In genomic region chr1:84611331-84611730, GRCm38 (mm10) we compare ENCODE assay signal across 20 mouse cellular contexts.
DNase-seq lines count a peak whose midpoint lies in the region; ATAC-seq and TF ChIP-seq lines count a peak whose summit lies in the region.
"Had no signal": no experiment of that assay in that cellular context is flagged by ENCODE, and none has a peak within 500 bp of the region (broad histone marks: within the 10 kb centered on the region; RNA-seq: fewer than 3 reads in every experiment).

No protein-coding gene starts in this region.

- H3K36me3 ChIP-seq in hindbrain, embryonic 13.5 days, result no peaks in the 10 kb centered on the region
- H3K36me3 ChIP-seq in hindbrain, embryonic 10.5 days, result no peaks in the 10 kb centered on the region
- H3K36me3 ChIP-seq in midbrain, embryonic 10.5 days, result no peaks in the 10 kb centered on the region
- no peaks in the 10 kb centered on the region for H3K36me3 ChIP-seq in midbrain, postnatal 0 days (ENCODE audit: insufficient read depth, low read length)
- no peaks in the 10 kb centered on the region for H3K36me3 ChIP-seq in midbrain, embryonic 13.5 days
- H3K36me3 ChIP-seq in midbrain, embryonic 16.5 days (ENCODE audit: control insufficient read depth, insufficient read depth, low read length), result no peaks in the 10 kb centered on the region
- H3K36me3 ChIP-seq: embryonic facial prominence, embryonic 12.5 days; forebrain, embryonic 15.5 days; heart, embryonic 13.5 days had no signal

- ATAC-seq in hindbrain, embryonic 13.5 days (ENCODE audit: low FRiP score), result no peak
- ATAC-seq in midbrain, postnatal 0 days (ENCODE audit: low FRiP score), result no peak
- ATAC-seq in midbrain, embryonic 13.5 days, result no peak
- no peak for ATAC-seq in midbrain, embryonic 16.5 days
- ATAC-seq: activated CD4-positive, CD25-positive, alpha-beta regulatory T cell, adult 4 months; forebrain, embryonic 15.5 days; inflammation-experienced regulatory T-cells, adult 6 months; Patski had no signal

- no peak overlapping the region for H3K4me3 ChIP-seq in hindbrain, embryonic 13.5 days
- H3K4me3 ChIP-seq in hindbrain, embryonic 10.5 days, result no peak overlapping the region
- no peak overlapping the region for H3K4me3 ChIP-seq in midbrain, embryonic 10.5 days
- H3K4me3 ChIP-seq in midbrain, postnatal 0 days (ENCODE audit: low read depth, low read length), result no peak overlapping the region
- H3K4me3 ChIP-seq in midbrain, embryonic 13.5 days (replicated peaks), result no peak overlapping the region
- no peak overlapping the region for H3K4me3 ChIP-seq in midbrain, embryonic 16.5 days (ENCODE audit: low read depth, low read length)
- H3K4me3 ChIP-seq: embryonic facial prominence, embryonic 12.5 days; forebrain, embryonic 15.5 days; heart, embryonic 13.5 days had no signal

- H3K4me2 ChIP-seq in hindbrain, embryonic 13.5 days, result no peak overlapping the region
- H3K4me2 ChIP-seq in midbrain, postnatal 0 days (ENCODE audit: low read depth, low read length, poor library complexity, severe bottlenecking), result no peak overlapping the region
- H3K4me2 ChIP-seq in midbrain, embryonic 13.5 days (replicated peaks), result no peak overlapping the region
- H3K4me2 ChIP-seq in midbrain, embryonic 16.5 days (ENCODE audit: low read length), result no peak overlapping the region
- H3K4me2 ChIP-seq: embryonic facial prominence, embryonic 12.5 days; forebrain, embryonic 15.5 days; heart, embryonic 13.5 days had no signal

- peak overlapping the region; percentile 79 for H3K27ac ChIP-seq in hindbrain, embryonic 13.5 days
- no peak overlapping the region for H3K27ac ChIP-seq in hindbrain, embryonic 10.5 days
- peak overlapping the region; percentile 55; the same call in 1 of the 2 replicates for H3K27ac ChIP-seq in midbrain, embryonic 10.5 days (replicated peaks)
- H3K27ac ChIP-seq in midbrain, postnatal 0 days (ENCODE audit: low read depth, low read length), result no peak overlapping the region
- peak overlapping the region; percentile 69; the same call in 1 of the 2 replicates for H3K27ac ChIP-seq in midbrain, embryonic 13.5 days
- peak overlapping the region; percentile 67 for H3K27ac ChIP-seq in midbrain, embryonic 16.5 days (ENCODE audit: low read length)
- H3K27ac ChIP-seq: embryonic facial prominence, embryonic 12.5 days; heart, embryonic 13.5 days had no signal

- peaks cover 45% of the 10 kb centered on the region for H3K4me1 ChIP-seq in hindbrain, embryonic 13.5 days (replicated peaks)
- H3K4me1 ChIP-seq in hindbrain, embryonic 10.5 days (replicated peaks), result peaks cover 18% of the 10 kb centered on the region
- H3K4me1 ChIP-seq in midbrain, embryonic 10.5 days, result peaks cover 51% of the 10 kb centered on the region
- H3K4me1 ChIP-seq in midbrain, postnatal 0 days (ENCODE audit: insufficient read depth, low read length), result peaks cover 10% of the 10 kb centered on the region; the same call in 1 of the 2 replicates
- H3K4me1 ChIP-seq in midbrain, embryonic 13.5 days (replicated peaks), result peaks cover 43% of the 10 kb centered on the region
- peaks cover 26% of the 10 kb centered on the region for H3K4me1 ChIP-seq in midbrain, embryonic 16.5 days (ENCODE audit: control insufficient read depth, insufficient read depth, low read length)
- H3K4me1 ChIP-seq: embryonic facial prominence, embryonic 12.5 days had no signal

- no peaks in the 10 kb centered on the region for H3K9me3 ChIP-seq in hindbrain, embryonic 13.5 days
- H3K9me3 ChIP-seq in hindbrain, embryonic 10.5 days, result no peaks in the 10 kb centered on the region
- peaks cover 3% of the 10 kb centered on the region for H3K9me3 ChIP-seq in midbrain, embryonic 10.5 days (replicated peaks)
- H3K9me3 ChIP-seq in midbrain, postnatal 0 days (ENCODE audit: low read length), result no peaks in the 10 kb centered on the region
- no peaks in the 10 kb centered on the region for H3K9me3 ChIP-seq in midbrain, embryonic 13.5 days
- H3K9me3 ChIP-seq in midbrain, embryonic 16.5 days (replicated peaks; ENCODE audit: control insufficient read depth, low read length, poor library complexity, severe bottlenecking), result no peaks in the 10 kb centered on the region
- H3K9me3 ChIP-seq: embryonic facial prominence, embryonic 12.5 days; forebrain, embryonic 15.5 days; heart, embryonic 13.5 days had no signal

- WGBS in hindbrain, embryonic 13.5 days, result 81% methylated on average over 3 of the region's 3 CpGs
- 87% methylated on average over 3 of the region's 3 CpGs for WGBS in hindbrain, embryonic 10.5 days
- WGBS in midbrain, embryonic 10.5 days, result 95% methylated on average over 3 of the region's 3 CpGs
- 49% methylated on average over 3 of the region's 3 CpGs for WGBS in midbrain, postnatal 0 days
- 67% methylated on average over 3 of the region's 3 CpGs for WGBS in midbrain, embryonic 13.5 days
- WGBS in midbrain, embryonic 16.5 days, result 63% methylated on average over 3 of the region's 3 CpGs

- TF ChIP-seq CTCF in midbrain, postnatal 0 days (IDR thresholded peaks at IDR 0.05), result no peak

- no peak overlapping the region for H3K9ac ChIP-seq in hindbrain, embryonic 13.5 days
- no peak overlapping the region for H3K9ac ChIP-seq in midbrain, postnatal 0 days (replicated peaks; ENCODE audit: low read length, poor library complexity, severe bottlenecking)
- H3K9ac ChIP-seq in midbrain, embryonic 13.5 days (replicated peaks), result no peak overlapping the region
- no peak overlapping the region for H3K9ac ChIP-seq in midbrain, embryonic 16.5 days (ENCODE audit: low read depth, low read length)
- H3K9ac ChIP-seq: embryonic facial prominence, embryonic 12.5 days; forebrain, embryonic 15.5 days; heart, embryonic 13.5 days had no signal

- no peaks in the 10 kb centered on the region for H3K27me3 ChIP-seq in hindbrain, embryonic 13.5 days
- H3K27me3 ChIP-seq in hindbrain, embryonic 10.5 days (ENCODE audit: insufficient read depth, poor library complexity, severe bottlenecking), result no peaks in the 10 kb centered on the region
- H3K27me3 ChIP-seq in midbrain, embryonic 10.5 days (ENCODE audit: low read depth, poor library complexity, severe bottlenecking), result peaks cover 43% of the 10 kb centered on the region
- no peaks in the 10 kb centered on the region for H3K27me3 ChIP-seq in midbrain, postnatal 0 days (ENCODE audit: insufficient read depth, low read length)
- H3K27me3 ChIP-seq in midbrain, embryonic 13.5 days, result 0 out of 2 replicates have a peak, but pooled peaks cover 3% of the 10 kb centered on the region
- H3K27me3 ChIP-seq in midbrain, embryonic 16.5 days (ENCODE audit: control insufficient read depth, insufficient read depth, low read depth, low read length), result no peaks in the 10 kb centered on the region
- H3K27me3 ChIP-seq: CH12.LX; embryonic facial prominence, embryonic 12.5 days; forebrain, embryonic 15.5 days; heart, embryonic 13.5 days had no signal

- no peak for DNase-seq in hindbrain, embryonic 10.5 days (ENCODE audit: low spot score)
- no peak for DNase-seq in midbrain, embryonic 10.5 days (ENCODE audit: low spot score)
- DNase-seq in midbrain, postnatal 0 days (ENCODE audit: low spot score), result no peak
- DNase-seq in adrenal gland, postnatal 4 days (ENCODE audit: low spot score in 2 of 2), result no peak
- DNase-seq: adrenal gland, postnatal 14 days; cerebellum, adult 8-10 months; cerebellum, postnatal 25 days; gastrocnemius, postnatal 36 days; heart, adult 11 months; heart, postnatal 4 days had no signal

Comparison
In these comparisons a context has a peak if more than half of its experiments do, and no peak if none do; other contexts are left out.
1. H3K27ac ChIP-seq: peak in hindbrain, embryonic 13.5 days (single experiment), midbrain, embryonic 10.5 days (single experiment), midbrain, embryonic 13.5 days (single experiment) and midbrain, embryonic 16.5 days (single experiment); none in hindbrain, embryonic 10.5 days (single experiment) and midbrain, postnatal 0 days (single experiment).